Mouse (Mus musculus) forebrain, embryonic 12.5 days (tissue): ENCODE measurements around the gene Mlycd. TPM values are rescaled to one million over a fixed set of nuclear protein-coding genes. Genes with fewer than 3 reads are reported as not detected.

ENCODE experiments used
- ATAC-seq: fragments of 200-750 bp; cut with Nextera tagmentation; 2 replicates; pipeline ENCODE4 v1.8.0; 2017; ENCODE audit warnings: moderate TSS enrichment; ENCODE audit not compliant: low FRiP score
- H3K27ac ChIP-seq: fragments of 300-500 bp; sonication (generic); 2 replicates; pipeline ENCODE4 v1.5.1; 2016; ENCODE audit warnings: mild to moderate bottlenecking
- H3K27me3 ChIP-seq: fragments of 300-500 bp; sonication (generic); 2 replicates; pipeline ENCODE4 v1.6.1; 2016; ENCODE audit warnings: mild to moderate bottlenecking
- H3K36me3 ChIP-seq: fragments of 300-500 bp; sonication (generic); replicated peaks from 2 replicates; pipeline ENCODE4 v1.6.1; 2016; ENCODE audit warnings: mild to moderate bottlenecking
- H3K4me1 ChIP-seq: fragments of 300-500 bp; sonication (generic); 2 replicates; pipeline ENCODE4 v1.6.1; 2016
- H3K4me2 ChIP-seq: fragments of 300-500 bp; sonication (generic); 2 replicates; pipeline ENCODE4 v1.6.1; 2016; ENCODE audit warnings: mild to moderate bottlenecking, moderate library complexity
- H3K4me3 ChIP-seq: fragments of 300-500 bp; sonication (generic); replicated peaks from 2 replicates; pipeline ENCODE4 v1.5.1; 2016; ENCODE audit warnings: mild to moderate bottlenecking
- H3K9ac ChIP-seq: fragments of 300-500 bp; sonication (generic); 2 replicates; pipeline ENCODE4 v1.6.1; 2016; ENCODE audit warnings: mild to moderate bottlenecking
- H3K9me3 ChIP-seq: fragments of 300-500 bp; sonication (generic); 2 replicates; pipeline ENCODE4 v1.6.1; 2016
- WGBS: fragments of 180-500 bp; shearing (Covaris S2); methylation state at CpG from one replicate; pipeline ENCODE4 v1.1.7; 2016; 5-methylcytosine and 5-hydroxymethylcytosine counted together
- polyA plus RNA-seq: library from polyadenylated mRNA; unstranded; fragments of >200 nt; fragmentation: Nextera tagmentation; extraction: Ambion mirVana; gene quantifications from 2 replicates; pipeline ENCODE4 v1.2.1, GENCODE M21; 2016

The Mlycd gene
- polyA plus RNA-seq, 1 experiment from 2014 or later: 13.9 TPM

GRCm38 (mm10) chr8:119436933-119437332 lies 42.3 kb downstream of the Mlycd start:
- H3K4me2 ChIP-seq: no peak overlapping the region
- H3K36me3 ChIP-seq: no peaks in the 10 kb centered on the region
- WGBS: 31% methylated on average over 9 of the region's 9 CpGs
- H3K27me3 ChIP-seq: peaks cover 16% of the 10 kb centered on the region; the same call in 1 of the 2 replicates
- ATAC-seq: no peak
- H3K4me1 ChIP-seq: peaks cover 17% of the 10 kb centered on the region
- no peak overlapping the region for H3K9ac ChIP-seq
- no peaks in the 10 kb centered on the region for H3K9me3 ChIP-seq
- no peak overlapping the region for H3K27ac ChIP-seq
- no peak overlapping the region for H3K4me3 ChIP-seq

GRCm38 (mm10) chr8:119437506-119437905 lies 42.8 kb downstream of the Mlycd start:
- H3K4me3 ChIP-seq: no peak overlapping the region
- H3K9me3 ChIP-seq: no peaks in the 10 kb centered on the region
- no peak overlapping the region for H3K9ac ChIP-seq
- H3K4me1 ChIP-seq: peaks cover 17% of the 10 kb centered on the region
- no peak overlapping the region for H3K27ac ChIP-seq
- WGBS: 73% methylated on average over 11 of the region's 11 CpGs
- no peak for ATAC-seq
- no peak overlapping the region for H3K4me2 ChIP-seq
- H3K36me3 ChIP-seq: no peaks in the 10 kb centered on the region
- peaks cover 22% of the 10 kb centered on the region; the same call in 1 of the 2 replicates for H3K27me3 ChIP-seq

DNA sequence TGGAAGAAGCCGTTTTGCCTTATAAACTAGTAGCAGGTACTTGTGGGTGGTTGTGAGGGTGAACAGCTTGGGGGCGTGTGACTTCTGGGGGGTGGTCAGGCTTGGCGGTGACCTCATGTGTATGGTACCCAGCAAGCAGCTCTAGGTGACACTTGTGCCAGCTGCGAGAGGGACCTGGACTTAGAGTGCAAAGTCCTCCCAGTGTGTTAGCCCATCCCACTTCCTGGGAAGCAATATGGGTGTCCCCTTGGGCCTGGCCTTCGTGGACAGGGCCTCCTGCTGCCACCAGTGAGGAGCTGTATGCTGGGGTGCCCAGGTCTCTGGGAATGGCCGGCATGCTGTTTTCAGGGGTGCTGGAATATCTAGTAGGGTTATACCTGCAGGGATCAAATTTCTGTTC lies 44.2 kb downstream of the Mlycd start:
- H3K4me1 ChIP-seq: peaks cover 17% of the 10 kb centered on the region
- no peaks in the 10 kb centered on the region for H3K9me3 ChIP-seq
- H3K27me3 ChIP-seq: peaks cover 26% of the 10 kb centered on the region; the same call in 1 of the 2 replicates
- no peak overlapping the region for H3K4me2 ChIP-seq
- no peaks in the 10 kb centered on the region for H3K36me3 ChIP-seq
- WGBS: 77% methylated on average over 6 of the region's 6 CpGs
- H3K9ac ChIP-seq: no peak overlapping the region
- H3K27ac ChIP-seq: no peak overlapping the region
- H3K4me3 ChIP-seq: no peak overlapping the region
- ATAC-seq: no peak

- no peak for ATAC-seq
- no peak overlapping the region for H3K9ac ChIP-seq
- H3K4me1 ChIP-seq: peaks cover 17% of the 10 kb centered on the region
- WGBS: 92% methylated on average over 2 of the region's 2 CpGs
- peaks cover 26% of the 10 kb centered on the region; the same call in 1 of the 2 replicates for H3K27me3 ChIP-seq
- H3K4me3 ChIP-seq: no peak overlapping the region
- no peaks in the 10 kb centered on the region for H3K36me3 ChIP-seq
- H3K4me2 ChIP-seq: no peak overlapping the region
- no peak overlapping the region for H3K27ac ChIP-seq
- H3K9me3 ChIP-seq: no peaks in the 10 kb centered on the region
Observed at GRCm38 (mm10) chr8:119439424-119439823, 44.7 kb downstream of the Mlycd start.

GRCm38 (mm10) chr8:119439893-119440249 lies 45.2 kb downstream of the Mlycd start:
- Histone ChIP-seq H3K36me3 (no peaks in the 10 kb centered on the region), H3K27me3 (peaks cover 29% of the 10 kb centered on the region), H3K4me3 (no peak overlapping the region), H3K4me1 (peaks cover 17% of the 10 kb centered on the region), H3K27ac (no peak overlapping the region), H3K4me2 (no peak overlapping the region), H3K9ac (no peak overlapping the region), H3K9me3 (no peaks in the 10 kb centered on the region)
- 70% methylated on average over 7 of the region's 7 CpGs for WGBS
- peak; percentile 34; the same call in 1 of the 2 replicates for ATAC-seq

DNA sequence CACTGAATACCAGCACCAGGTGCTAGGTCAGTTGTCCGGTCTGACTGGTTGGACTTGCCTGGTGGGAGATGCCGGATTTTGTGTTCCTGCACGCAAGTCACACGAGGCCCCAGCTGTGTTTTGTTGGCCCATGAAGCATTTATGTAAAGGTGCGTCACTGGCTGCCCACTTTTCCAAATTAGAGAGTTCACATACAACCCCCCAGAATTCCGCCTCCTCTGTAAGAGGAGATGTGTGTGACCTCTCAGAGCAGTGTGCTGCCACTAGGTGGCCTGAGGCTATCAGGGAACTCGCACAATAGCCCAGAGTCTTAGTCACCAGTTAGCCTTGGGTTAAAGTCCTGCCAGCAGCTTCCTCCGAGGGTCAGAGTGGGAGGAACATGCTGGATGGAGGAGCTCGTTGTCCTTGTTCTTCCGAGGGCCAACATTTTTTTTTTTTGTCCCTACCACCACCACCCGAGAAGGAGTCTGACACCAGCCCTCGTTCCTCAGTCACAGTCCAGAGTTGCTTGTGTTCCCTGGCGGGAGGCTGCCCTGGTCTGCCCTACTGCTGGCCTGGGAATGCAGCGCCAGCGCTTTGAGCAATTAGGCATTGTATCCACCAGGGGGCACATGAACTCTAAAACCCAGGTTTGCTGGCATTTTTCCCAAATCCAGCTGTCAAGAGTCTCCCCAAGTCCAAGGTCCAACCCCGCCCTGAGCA lies 45.7 kb downstream of the Mlycd start:
- WGBS: 14% methylated on average over 16 of the region's 16 CpGs
- Histone ChIP-seq H3K27ac (no peak overlapping the region), H3K9me3 (no peaks in the 10 kb centered on the region), H3K27me3 (peaks cover 35% of the 10 kb centered on the region), H3K4me1 (peaks cover 17% of the 10 kb centered on the region), H3K36me3 (no peaks in the 10 kb centered on the region), H3K4me3 (no peak overlapping the region), H3K4me2 (0 out of 2 replicates have a peak overlapping the region, but pooled peaks have one; percentile 10), H3K9ac (no peak overlapping the region)
- peak; percentile 64 for ATAC-seq

DNA sequence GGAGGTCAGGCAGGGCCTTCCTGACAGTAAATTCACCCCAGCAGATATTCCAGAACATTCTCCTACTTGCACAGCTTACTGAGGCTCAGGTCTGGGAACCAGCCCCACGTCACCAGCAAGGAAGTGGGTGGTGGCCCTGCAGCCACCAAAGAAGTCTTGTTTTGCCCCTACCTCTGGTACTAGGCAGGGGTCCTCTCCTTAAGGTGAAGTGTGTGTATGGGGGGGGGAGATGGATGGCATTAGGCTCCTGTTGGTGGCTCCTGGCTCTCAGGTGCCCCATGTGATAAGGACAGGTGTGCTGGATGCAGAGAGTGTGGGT lies 46.2 kb downstream of the Mlycd start:
- no peaks in the 10 kb centered on the region for H3K9me3 ChIP-seq
- H3K27me3 ChIP-seq: peaks cover 39% of the 10 kb centered on the region
- 71% methylated on average over 1 of the region's 1 CpGs for WGBS
- H3K27ac ChIP-seq: no peak overlapping the region
- no peaks in the 10 kb centered on the region for H3K36me3 ChIP-seq
- no peak overlapping the region for H3K4me3 ChIP-seq
- peaks cover 17% of the 10 kb centered on the region for H3K4me1 ChIP-seq
- H3K4me2 ChIP-seq: no peak overlapping the region
- no peak overlapping the region for H3K9ac ChIP-seq
- peak; percentile 45; the same call in 1 of the 2 replicates for ATAC-seq

- 68% methylated on average over 5 of the region's 5 CpGs for WGBS
- H3K4me1 ChIP-seq: peaks cover 18% of the 10 kb centered on the region
- no peak overlapping the region for H3K9ac ChIP-seq
- H3K36me3 ChIP-seq: no peaks in the 10 kb centered on the region
- H3K27ac ChIP-seq: no peak overlapping the region
- peaks cover 40% of the 10 kb centered on the region for H3K27me3 ChIP-seq
- no peak overlapping the region for H3K4me2 ChIP-seq
- H3K9me3 ChIP-seq: no peaks in the 10 kb centered on the region
- no peak for ATAC-seq
- H3K4me3 ChIP-seq: no peak overlapping the region
Observed at GRCm38 (mm10) chr8:119442013-119442412, 47.3 kb downstream of the Mlycd start.

- no peak overlapping the region for H3K27ac ChIP-seq
- no peaks in the 10 kb centered on the region for H3K9me3 ChIP-seq
- H3K4me3 ChIP-seq: no peak overlapping the region
- peaks cover 27% of the 10 kb centered on the region for H3K4me1 ChIP-seq
- no peak for ATAC-seq
- no peaks in the 10 kb centered on the region for H3K36me3 ChIP-seq
- 94% methylated on average over 8 of the region's 8 CpGs for WGBS
- no peak overlapping the region for H3K9ac ChIP-seq
- no peak overlapping the region for H3K4me2 ChIP-seq
- H3K27me3 ChIP-seq: peaks cover 49% of the 10 kb centered on the region
Observed at GRCm38 (mm10) chr8:119442970-119443369, 48.3 kb downstream of the Mlycd start.

DNA sequence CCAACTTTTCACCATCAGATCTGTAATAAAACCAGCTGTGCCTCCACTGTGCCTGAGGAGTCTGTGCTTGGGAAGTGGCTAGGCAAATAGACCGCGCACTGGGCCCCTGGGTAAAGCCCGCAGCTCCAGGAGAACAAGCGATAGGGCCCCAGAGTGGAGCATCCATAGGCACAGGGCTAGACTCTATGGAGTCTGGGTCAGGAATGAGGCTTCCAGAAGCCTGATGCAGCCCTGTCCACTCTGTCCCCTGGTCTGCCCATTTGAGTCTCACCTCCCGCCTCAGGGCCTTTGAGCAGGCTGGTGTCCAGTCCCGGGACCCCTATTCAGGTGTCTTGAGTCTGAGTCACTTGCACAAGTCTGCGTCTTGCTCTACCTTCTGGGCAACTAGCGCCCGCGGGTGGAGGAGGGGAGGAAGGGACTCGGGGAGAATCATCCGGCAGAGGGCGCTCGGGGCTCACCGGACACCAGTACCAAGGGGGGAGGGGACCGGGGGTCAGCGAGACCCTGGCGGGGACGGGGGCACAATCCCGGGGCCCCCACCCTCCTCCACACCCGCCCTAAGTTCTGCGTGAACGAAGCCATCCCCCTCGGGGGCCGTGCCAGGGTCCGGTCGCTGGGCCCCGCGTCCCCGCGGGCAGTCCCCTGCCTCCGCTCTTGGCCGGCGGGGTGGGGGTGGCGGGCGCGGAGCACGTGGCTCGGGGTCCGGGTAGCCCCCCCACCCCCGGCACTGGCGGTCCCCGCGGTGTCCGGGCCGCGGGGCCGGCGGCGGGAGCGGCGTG lies 51.7 kb downstream of the Mlycd start, which contains the start of gene Necab2:
Necab2 (plus strand) TSS at position 509 of the 779 bp plus-strand sequence.
- WGBS: 2% methylated on average over 44 of the region's 52 CpGs
- Histone ChIP-seq H3K36me3 (no peaks in the 10 kb centered on the region), H3K4me3 (peak within 1 kb of the TSS; percentile 75), H3K4me1 (peaks cover 30% of the 10 kb centered on the region), H3K9me3 (no peaks in the 10 kb centered on the region), H3K27me3 (peaks cover 61% of the 10 kb centered on the region), H3K4me2 (peak within 1 kb of the TSS; percentile 86), H3K9ac (peak within 1 kb of the TSS; percentile 79), H3K27ac (no peak within 1 kb of the TSS)
- peak; percentile 78 for ATAC-seq

DNA sequence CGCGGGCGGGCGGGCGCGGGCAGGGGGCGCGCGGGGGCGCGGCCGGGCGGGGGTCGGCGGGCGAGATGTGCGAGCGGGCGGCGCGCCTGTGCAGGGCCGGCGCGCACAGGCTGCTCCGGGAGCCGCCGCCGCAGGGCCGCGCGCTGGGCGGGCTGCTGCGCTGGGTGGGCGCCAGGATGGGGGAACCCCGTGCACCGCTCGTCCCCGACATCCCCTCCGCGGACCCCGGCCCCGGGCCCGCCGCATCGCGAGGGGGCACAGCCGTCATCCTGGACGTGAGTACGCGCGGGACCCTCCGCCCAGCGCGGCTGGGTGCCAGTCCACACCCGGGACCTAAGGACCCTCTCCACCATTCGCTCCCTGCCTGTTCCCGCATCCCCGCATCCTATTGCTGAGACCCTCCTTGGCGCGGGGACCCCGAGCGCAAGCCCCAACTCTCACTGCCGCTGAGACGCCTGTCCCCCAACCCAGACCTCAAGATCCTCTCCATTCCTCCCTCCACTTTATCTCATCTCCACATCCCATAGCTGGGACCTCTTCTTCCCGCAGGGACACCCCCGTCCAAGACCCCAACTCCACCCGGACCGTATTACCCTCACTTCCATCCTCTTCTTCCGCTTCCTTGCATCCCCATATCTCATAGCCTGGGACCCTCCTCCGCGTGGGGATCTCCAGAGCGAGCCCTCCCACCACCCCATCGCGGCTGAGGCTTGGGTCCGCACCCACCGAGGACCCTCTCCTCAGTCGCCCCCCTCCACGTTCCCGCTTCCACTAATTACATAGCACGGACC lies 52.5 kb downstream of the Mlycd start:
- peak; percentile 50 for ATAC-seq
- Histone ChIP-seq H3K27ac (no peak overlapping the region), H3K4me1 (peaks cover 30% of the 10 kb centered on the region), H3K27me3 (peaks cover 53% of the 10 kb centered on the region), H3K4me3 (peak overlapping the region; percentile 75), H3K36me3 (no peaks in the 10 kb centered on the region), H3K4me2 (peak overlapping the region; percentile 86), H3K9ac (peak overlapping the region; percentile 79), H3K9me3 (no peaks in the 10 kb centered on the region)
- under 1% methylated on average over 30 of the region's 80 CpGs for WGBS

GRCm38 (mm10) chr8:119447781-119448170 lies 53.1 kb downstream of the Mlycd start:
- peaks cover 48% of the 10 kb centered on the region for H3K27me3 ChIP-seq
- WGBS: 2% methylated on average over 17 of the region's 17 CpGs
- H3K27ac ChIP-seq: no peak overlapping the region
- peak overlapping the region; percentile 86 for H3K4me2 ChIP-seq
- H3K36me3 ChIP-seq: no peaks in the 10 kb centered on the region
- H3K9ac ChIP-seq: peak overlapping the region; percentile 79
- ATAC-seq: peak; percentile 10; the same call in 1 of the 2 replicates
- H3K9me3 ChIP-seq: no peaks in the 10 kb centered on the region
- peak overlapping the region; percentile 75 for H3K4me3 ChIP-seq
- peaks cover 30% of the 10 kb centered on the region for H3K4me1 ChIP-seq
